Mouse (Mus musculus): ENCODE results near the gene Cfap298. TPM values are rescaled to one million over a fixed set of nuclear protein-coding genes. Genes with fewer than 3 reads are reported as not detected.

Cfap298 gene
- polyA plus RNA-seq, 1 experiment from 2014 or later = 16.1 TPM

- Histone ChIP-seq H3K36me3 (ENCODE audit: control insufficient read depth, insufficient read depth) (no peaks in the 10 kb centered on the region), H3K27ac (ENCODE audit: low read length) (no peak overlapping the region), H3K4me1 (ENCODE audit: control insufficient read depth, low read depth, low read length) (no peaks in the 10 kb centered on the region), H3K9ac (ENCODE audit: low read depth, low read length) (no peak overlapping the region), H3K4me2 (ENCODE audit: low read depth, low read length) (no peak overlapping the region), H3K27me3 (ENCODE audit: control insufficient read depth, insufficient read depth, low read depth, low read length) (no peaks in the 10 kb centered on the region), H3K4me3 (ENCODE audit: low read depth, low read length) (no peak overlapping the region), H3K9me3 (replicated peaks; ENCODE audit: control insufficient read depth, low read length) (no peaks in the 10 kb centered on the region)
- 67% methylated on average over 3 of the region's 3 CpGs for WGBS (ENCODE audit: insufficient replicate concordance)
- ATAC-seq (ENCODE audit: low read depth) = no peak
Observed at GRCm38 (mm10) chr16:90878135-90878860, 56.6 kb downstream of the Cfap298 start.

Small RNAs within 50 kb of the gene (microRNA-seq; reads per million reads assigned to microRNA genes)
- gene Gm22933 = not detected

Other genes starting within 250 kb of the Cfap298 start
- 29.6 and 39.1 TPM in 2 replicates for gene Mis18a, start 207.7 kb downstream of the Cfap298 start, polyA plus RNA-seq (2015; fragmentation: Nextera tagmentation; extraction: Ambion mirVana)
- gene Mrap, start 196.9 kb downstream of the Cfap298 start, polyA plus RNA-seq (2015; fragmentation: Nextera tagmentation; extraction: Ambion mirVana) = 24.2 and 25.0 TPM in 2 replicates
- gene Urb1, start 124.7 kb downstream of the Cfap298 start, polyA plus RNA-seq (2015; fragmentation: Nextera tagmentation; extraction: Ambion mirVana) = 3.7 and 4.1 TPM in 2 replicates
- 0.40 and 0.51 TPM in 2 replicates for gene Eva1c, start 108.4 kb downstream of the Cfap298 start, polyA plus RNA-seq (2015; fragmentation: Nextera tagmentation; extraction: Ambion mirVana)
- gene Synj1, start 76.2 kb upstream of the Cfap298 start, polyA plus RNA-seq (2015; fragmentation: Nextera tagmentation; extraction: Ambion mirVana) = 20.4 and 23.8 TPM in 2 replicates
- gene Paxbp1, start 109.4 kb upstream of the Cfap298 start, polyA plus RNA-seq (2015; fragmentation: Nextera tagmentation; extraction: Ambion mirVana) = 15.4 and 18.3 TPM in 2 replicates
- not detected in 2 replicates for gene 4932438H23Rik, start 160.0 kb upstream of the Cfap298 start, polyA plus RNA-seq (2015; fragmentation: Nextera tagmentation; extraction: Ambion mirVana)